Mouse (Mus musculus): ENCODE results near the gene Zfyve27. TPM values are rescaled to one million over a fixed set of nuclear protein-coding genes. Genes with fewer than 3 reads are reported as not detected.

The Zfyve27 gene
- polyA plus RNA-seq, 1 experiment from 2014 or later: 27.7 TPM

DNA sequence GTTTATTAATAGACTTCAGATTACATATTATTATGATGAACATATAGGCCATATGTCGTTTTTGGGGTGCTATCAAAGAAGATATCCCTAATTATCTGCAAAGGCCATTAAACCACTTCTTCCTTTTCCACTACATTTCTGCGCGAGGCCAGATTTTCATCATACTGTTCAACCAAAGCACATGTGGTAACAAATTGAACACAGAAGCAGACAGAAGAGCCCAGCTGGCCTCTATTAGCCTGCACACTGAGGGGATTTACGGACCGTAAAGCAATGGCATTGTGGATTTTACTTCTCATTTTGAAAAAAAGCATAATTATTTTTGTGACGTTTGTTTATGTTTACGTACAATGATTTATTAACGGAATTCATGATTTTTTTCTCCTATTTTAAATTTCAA, 41.5 kb downstream of the Zfyve27 start:
- Histone ChIP-seq H3K9ac (no peak overlapping the region), H3K4me2 (no peak overlapping the region), H3K4me3 (no peak overlapping the region), H3K27ac (ENCODE audit: poor library complexity, severe bottlenecking) (no peak overlapping the region), H3K27me3 (replicated peaks) (peaks cover 76% of the 10 kb centered on the region), H3K36me3 (no peaks in the 10 kb centered on the region), H3K4me1 (replicated peaks) (peaks cover 15% of the 10 kb centered on the region), H3K9me3 (replicated peaks) (no peaks in the 10 kb centered on the region)
- WGBS: 80% methylated on average over 8 of the region's 8 CpGs
- ATAC-seq (ENCODE audit: insufficient number of reproducible peaks, low FRiP score): no peak

DNA sequence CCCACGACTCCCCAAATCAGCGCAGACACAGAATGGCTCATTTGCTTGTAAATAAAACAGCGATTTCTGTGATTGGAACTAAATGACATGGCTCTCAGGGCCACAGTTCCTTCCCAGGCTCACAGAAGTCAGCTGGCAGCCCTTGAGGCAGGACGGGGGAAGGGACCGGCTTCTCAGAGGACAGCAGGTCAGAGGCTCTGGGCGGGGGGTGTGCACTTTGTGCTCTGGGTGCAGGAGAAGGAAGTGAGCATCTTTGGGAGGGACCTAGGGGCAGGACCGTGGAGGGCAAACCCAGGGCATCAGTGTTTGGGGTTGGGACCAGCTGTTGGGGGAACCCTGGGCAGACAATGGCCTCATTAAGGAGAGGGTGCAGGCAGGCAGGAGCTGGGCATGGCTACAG, 45.7 kb downstream of the Zfyve27 start:
- Histone ChIP-seq H3K27ac (ENCODE audit: poor library complexity, severe bottlenecking) (no peak overlapping the region), H3K4me3 (no peak overlapping the region), H3K27me3 (replicated peaks) (peaks cover 40% of the 10 kb centered on the region), H3K4me1 (replicated peaks) (peaks cover 6% of the 10 kb centered on the region), H3K4me2 (no peak overlapping the region), H3K9ac (no peak overlapping the region), H3K36me3 (no peaks in the 10 kb centered on the region), H3K9me3 (replicated peaks) (no peaks in the 10 kb centered on the region)
- 65% methylated on average over 7 of the region's 7 CpGs for WGBS
- ATAC-seq (ENCODE audit: insufficient number of reproducible peaks, low FRiP score): no peak

DNA sequence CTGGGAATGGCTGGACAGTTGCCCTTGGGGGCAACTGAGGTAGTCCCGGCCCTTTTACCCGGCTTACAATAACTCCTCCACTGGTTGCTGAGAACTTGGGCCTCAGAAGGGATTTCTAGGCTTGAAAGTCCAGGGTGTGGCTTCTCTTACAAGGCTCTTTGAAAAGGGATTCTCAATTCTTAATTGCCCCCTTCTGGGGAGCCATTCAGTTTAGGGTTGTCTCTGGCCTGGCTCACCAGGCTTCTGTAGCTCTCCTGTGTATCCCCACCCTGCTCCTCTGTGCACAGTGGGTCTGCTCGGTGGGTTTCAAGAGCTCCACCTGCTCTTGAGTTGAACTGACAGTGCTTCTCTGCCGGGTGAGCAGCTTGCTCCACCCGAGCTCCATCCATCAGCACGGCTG, 46.2 kb downstream of the Zfyve27 start:
- no peak overlapping the region for H3K4me2 ChIP-seq
- no peak overlapping the region for H3K9ac ChIP-seq
- no peak overlapping the region for H3K4me3 ChIP-seq
- H3K36me3 ChIP-seq: no peaks in the 10 kb centered on the region
- peaks cover 6% of the 10 kb centered on the region for H3K4me1 ChIP-seq (replicated peaks)
- peaks cover 37% of the 10 kb centered on the region for H3K27me3 ChIP-seq (replicated peaks)
- ATAC-seq (ENCODE audit: insufficient number of reproducible peaks, low FRiP score): no peak
- 51% methylated on average over 6 of the region's 6 CpGs for WGBS
- H3K9me3 ChIP-seq (replicated peaks): no peaks in the 10 kb centered on the region
- no peak overlapping the region for H3K27ac ChIP-seq (ENCODE audit: poor library complexity, severe bottlenecking)

DNA sequence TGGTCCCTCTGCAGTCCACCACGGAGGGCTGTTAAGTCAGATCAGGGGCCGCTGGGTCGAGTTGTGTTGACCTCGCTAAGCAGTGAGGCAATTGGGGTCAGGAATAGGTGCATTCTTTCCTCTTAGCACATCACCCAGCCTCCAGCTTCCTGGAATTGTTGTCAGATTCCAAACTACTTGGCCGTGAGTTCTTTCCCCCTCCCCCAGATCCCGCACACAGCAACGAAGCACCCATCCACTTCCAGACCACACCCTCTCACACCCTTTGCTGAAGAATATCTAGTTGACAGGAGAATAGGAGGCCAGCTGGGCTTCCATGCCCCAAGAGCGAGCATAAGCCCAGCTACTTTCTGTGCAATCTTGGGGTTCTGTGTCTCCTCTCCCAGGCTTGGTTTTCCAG, 48.2 kb downstream of the Zfyve27 start:
- peaks cover 35% of the 10 kb centered on the region for H3K27me3 ChIP-seq (replicated peaks)

DNA sequence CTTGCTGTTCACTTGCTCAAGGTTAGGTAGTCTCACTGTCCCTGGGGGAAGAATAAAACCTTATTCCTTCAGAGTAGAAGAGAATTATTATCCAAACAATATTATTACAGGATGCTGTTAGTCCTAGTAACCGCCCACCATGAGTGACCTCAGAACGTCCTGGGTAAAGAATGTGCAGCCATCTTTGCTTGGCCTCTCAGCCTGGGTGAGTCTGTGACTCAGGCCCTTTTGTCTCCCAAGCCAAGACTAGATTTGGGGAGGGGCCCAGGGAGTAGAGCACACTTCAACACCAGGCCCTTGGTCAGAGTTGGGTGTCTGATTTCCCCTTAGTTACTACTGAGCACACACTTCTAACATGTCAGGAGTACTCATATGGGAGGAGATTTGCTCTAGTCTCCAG, 50.9 kb downstream of the Zfyve27 start:
- Histone ChIP-seq H3K36me3 (no peaks in the 10 kb centered on the region), H3K4me1 (replicated peaks) (peaks cover 6% of the 10 kb centered on the region), H3K9ac (no peak overlapping the region), H3K9me3 (replicated peaks) (no peaks in the 10 kb centered on the region), H3K4me2 (no peak overlapping the region), H3K27me3 (replicated peaks) (peaks cover 20% of the 10 kb centered on the region; the same call in 1 of the 2 replicates), H3K27ac (ENCODE audit: poor library complexity, severe bottlenecking) (no peak overlapping the region), H3K4me3 (no peak overlapping the region)
- 61% methylated on average over 2 of the region's 2 CpGs for WGBS
- ATAC-seq (ENCODE audit: insufficient number of reproducible peaks, low FRiP score): no peak

More for the DNA sequence above, 48.2 kb downstream of the Zfyve27 start:
- ATAC-seq (ENCODE audit: insufficient number of reproducible peaks, low FRiP score): no peak
- no peak overlapping the region for H3K4me2 ChIP-seq
- H3K36me3 ChIP-seq: no peaks in the 10 kb centered on the region
- H3K4me3 ChIP-seq: no peak overlapping the region
- H3K4me1 ChIP-seq (replicated peaks): peaks cover 6% of the 10 kb centered on the region
- no peak overlapping the region for H3K9ac ChIP-seq
- no peak overlapping the region for H3K27ac ChIP-seq (ENCODE audit: poor library complexity, severe bottlenecking)
- no peaks in the 10 kb centered on the region for H3K9me3 ChIP-seq (replicated peaks)
- 17% methylated on average over 8 of the region's 8 CpGs for WGBS

DNA sequence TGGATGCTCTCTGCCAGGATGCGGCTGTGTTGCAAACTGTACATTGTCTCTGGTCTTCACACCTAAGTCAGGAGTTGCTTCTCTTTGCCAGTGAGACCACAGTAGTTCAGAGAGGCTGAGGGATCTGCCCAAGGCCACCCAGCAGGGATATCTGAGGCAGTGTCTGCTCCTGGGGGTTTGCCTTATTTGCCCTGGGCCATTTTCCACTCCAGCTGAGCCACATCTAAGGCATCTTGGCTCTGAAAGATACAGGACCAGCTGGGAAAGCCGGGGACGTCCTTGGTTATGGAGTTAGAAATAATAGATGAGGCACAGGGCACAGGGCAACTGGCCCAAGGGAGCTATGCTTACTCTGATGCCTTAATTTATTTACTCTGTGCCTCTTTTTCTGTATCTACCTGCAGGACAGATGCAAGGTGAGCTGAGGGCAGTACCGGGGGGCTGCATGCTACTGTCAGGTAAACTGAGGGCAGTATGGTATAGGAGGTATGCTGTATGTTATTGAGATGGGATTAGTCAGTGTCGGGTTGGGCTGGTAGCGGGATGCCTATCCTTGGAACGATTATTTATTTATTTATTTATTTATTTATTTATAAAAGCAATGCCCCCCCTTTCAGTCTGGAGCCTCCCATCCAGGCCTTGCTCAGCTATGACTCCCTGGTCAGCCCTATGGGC, 53.1 kb downstream of the Zfyve27 start:
- WGBS: 67% methylated on average over 7 of the region's 7 CpGs
- Histone ChIP-seq H3K9ac (no peak overlapping the region), H3K27ac (ENCODE audit: poor library complexity, severe bottlenecking) (no peak overlapping the region), H3K36me3 (no peaks in the 10 kb centered on the region), H3K27me3 (replicated peaks) (peaks cover 8% of the 10 kb centered on the region; the same call in 1 of the 2 replicates), H3K4me3 (no peak overlapping the region), H3K9me3 (replicated peaks) (0 out of 2 replicates have a peak, but pooled peaks cover 3% of the 10 kb centered on the region), H3K4me2 (no peak overlapping the region), H3K4me1 (replicated peaks) (peaks cover 4% of the 10 kb centered on the region)
- ATAC-seq (ENCODE audit: insufficient number of reproducible peaks, low FRiP score): no peak

DNA sequence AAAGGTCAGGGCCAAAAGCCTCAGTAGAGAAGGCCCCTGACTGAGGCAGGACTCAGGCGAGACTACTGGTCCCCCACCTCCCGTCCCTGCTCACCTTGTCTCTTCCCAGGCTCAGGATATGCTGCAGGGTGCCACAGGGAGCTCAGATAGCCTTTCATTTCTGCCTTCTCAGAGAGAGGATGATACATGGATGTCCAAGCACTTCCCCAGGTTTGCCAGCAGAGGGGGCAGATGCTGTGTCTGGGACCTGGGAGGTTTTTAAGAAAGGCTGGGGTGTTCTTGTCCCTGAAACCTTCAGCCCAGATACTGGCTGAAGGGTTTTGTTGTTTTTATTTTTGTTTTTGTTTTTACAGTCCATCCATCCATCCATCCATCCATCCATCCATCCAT, 53.6 kb downstream of the Zfyve27 start:
- H3K9me3 ChIP-seq (replicated peaks): 0 out of 2 replicates have a peak, but pooled peaks cover 3% of the 10 kb centered on the region
- ATAC-seq (ENCODE audit: insufficient number of reproducible peaks, low FRiP score): no peak
- H3K4me1 ChIP-seq (replicated peaks): no peaks in the 10 kb centered on the region
- WGBS: 16% methylated on average over 2 of the region's 2 CpGs
- H3K9ac ChIP-seq: no peak overlapping the region
- H3K4me3 ChIP-seq: no peak overlapping the region
- peaks cover 8% of the 10 kb centered on the region; the same call in 1 of the 2 replicates for H3K27me3 ChIP-seq (replicated peaks)
- no peak overlapping the region for H3K27ac ChIP-seq (ENCODE audit: poor library complexity, severe bottlenecking)
- H3K4me2 ChIP-seq: no peak overlapping the region
- no peaks in the 10 kb centered on the region for H3K36me3 ChIP-seq

DNA sequence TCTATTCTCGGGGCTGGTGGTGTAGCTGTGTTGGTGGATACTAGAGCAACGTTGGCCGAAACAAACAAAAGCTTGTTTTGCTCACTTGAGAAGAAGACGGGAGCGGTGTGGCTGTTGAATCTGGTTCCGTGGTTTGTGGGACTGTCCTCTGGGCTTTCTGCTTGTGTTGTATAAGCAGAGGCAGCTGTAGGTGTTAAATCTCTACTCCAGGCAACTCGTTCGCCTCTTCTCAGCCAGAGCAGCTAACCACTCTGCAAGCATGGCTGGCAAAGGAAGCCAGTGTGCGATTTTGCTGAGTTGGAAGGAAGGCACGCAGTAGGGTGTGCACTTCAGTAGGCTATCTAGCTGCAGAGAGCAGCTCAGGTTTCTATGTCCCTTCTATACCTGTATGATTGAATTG, 62.7 kb downstream of the Zfyve27 start:
- Histone ChIP-seq H3K4me3 (no peak overlapping the region), H3K27ac (ENCODE audit: poor library complexity, severe bottlenecking) (no peak overlapping the region), H3K4me1 (replicated peaks) (no peaks in the 10 kb centered on the region), H3K9ac (no peak overlapping the region), H3K9me3 (replicated peaks) (no peaks in the 10 kb centered on the region), H3K27me3 (replicated peaks) (peaks cover 18% of the 10 kb centered on the region), H3K36me3 (no peaks in the 10 kb centered on the region), H3K4me2 (no peak overlapping the region)
- 81% methylated on average over 10 of the region's 10 CpGs for WGBS
- ATAC-seq (ENCODE audit: insufficient number of reproducible peaks, low FRiP score): no peak

DNA sequence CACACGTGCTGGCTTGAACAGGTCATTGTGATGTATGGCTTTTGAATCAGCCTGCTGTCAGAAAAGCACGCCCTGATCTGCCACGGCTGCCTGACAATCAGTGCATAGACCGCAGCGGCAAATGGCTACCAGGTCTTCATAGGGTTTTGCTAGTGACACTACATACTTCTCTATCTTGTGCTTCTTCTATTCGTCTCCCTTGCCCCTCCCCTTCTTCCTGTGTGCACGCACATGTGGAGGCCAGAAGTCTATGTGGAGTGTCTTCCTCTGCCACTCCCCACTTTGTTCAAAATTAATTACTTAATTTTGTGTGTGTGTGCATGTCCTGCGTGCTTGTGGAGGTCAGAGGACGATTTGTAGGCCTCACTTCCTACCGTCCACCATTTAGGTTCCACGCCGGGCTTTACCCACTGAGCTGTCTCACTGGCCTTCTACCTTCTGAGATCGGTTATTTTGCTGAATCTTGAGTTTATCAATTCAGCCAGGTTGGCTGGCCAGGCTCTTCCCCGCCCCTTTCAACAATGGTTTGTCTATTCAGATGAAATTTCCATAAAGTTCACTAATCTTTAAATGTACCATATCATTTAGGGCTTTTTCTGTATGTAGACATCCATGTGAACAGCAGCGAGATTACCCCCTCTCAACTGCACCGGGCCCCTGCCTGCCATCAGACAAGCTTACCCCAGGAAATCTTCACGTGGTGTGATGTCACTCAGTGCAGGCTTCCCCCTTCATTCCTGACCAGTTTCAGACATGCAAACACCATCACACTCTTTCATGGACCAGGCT, 65.9 kb downstream of the Zfyve27 start:
- Histone ChIP-seq H3K27me3 (replicated peaks) (peaks cover 10% of the 10 kb centered on the region; the same call in 1 of the 2 replicates), H3K36me3 (no peaks in the 10 kb centered on the region), H3K27ac (ENCODE audit: poor library complexity, severe bottlenecking) (no peak overlapping the region), H3K4me1 (replicated peaks) (no peaks in the 10 kb centered on the region), H3K4me3 (no peak overlapping the region), H3K9ac (no peak overlapping the region), H3K4me2 (no peak overlapping the region), H3K9me3 (replicated peaks) (no peaks in the 10 kb centered on the region)
- WGBS: 78% methylated on average over 17 of the region's 17 CpGs
- no peak for ATAC-seq (ENCODE audit: insufficient number of reproducible peaks, low FRiP score)

DNA sequence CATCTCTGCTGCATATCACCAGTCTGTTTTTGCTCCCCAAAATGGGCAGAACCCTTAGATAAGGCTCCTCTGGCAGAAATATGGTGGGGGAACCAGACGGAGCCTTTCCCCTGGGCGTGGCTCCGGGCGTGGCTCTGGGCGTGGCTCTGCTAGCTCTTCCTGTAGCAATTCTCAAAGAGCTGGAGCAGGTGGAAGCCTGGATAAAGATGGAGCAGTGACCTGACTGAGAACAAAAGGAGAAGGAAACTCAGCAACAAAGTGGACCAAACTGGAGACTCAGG, 66.5 kb downstream of the Zfyve27 start:
- H3K9ac ChIP-seq: no peak overlapping the region
- no peak overlapping the region for H3K4me3 ChIP-seq
- H3K9me3 ChIP-seq (replicated peaks): no peaks in the 10 kb centered on the region
- no peaks in the 10 kb centered on the region for H3K4me1 ChIP-seq (replicated peaks)
- H3K27me3 ChIP-seq (replicated peaks): peaks cover 10% of the 10 kb centered on the region; the same call in 1 of the 2 replicates
- H3K4me2 ChIP-seq: no peak overlapping the region
- H3K36me3 ChIP-seq: no peaks in the 10 kb centered on the region
- no peak overlapping the region for H3K27ac ChIP-seq (ENCODE audit: poor library complexity, severe bottlenecking)
- no peak for ATAC-seq (ENCODE audit: insufficient number of reproducible peaks, low FRiP score)
- 58% methylated on average over 5 of the region's 5 CpGs for WGBS

DNA sequence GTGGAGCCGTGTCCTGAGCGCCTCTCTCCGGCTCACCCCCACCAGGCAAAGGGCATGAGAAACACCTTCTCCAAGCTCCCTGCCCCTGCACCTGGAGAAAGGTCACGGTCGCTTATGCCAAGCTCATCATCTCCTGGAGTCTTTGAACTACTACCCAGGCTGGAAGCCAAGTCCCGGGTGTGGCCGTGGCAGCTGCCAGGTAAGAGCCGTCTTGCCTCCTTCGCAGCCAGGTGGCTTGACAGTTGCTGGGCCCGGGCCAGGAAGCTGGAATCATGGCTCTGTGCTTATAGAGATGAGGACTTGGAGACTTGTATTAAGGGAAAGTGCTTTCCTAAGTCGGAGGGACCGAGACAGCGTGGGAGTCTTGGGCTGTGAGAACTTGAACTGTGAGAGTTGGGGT, 67.2 kb downstream of the Zfyve27 start:
- Histone ChIP-seq H3K36me3 (no peaks in the 10 kb centered on the region), H3K4me1 (replicated peaks) (no peaks in the 10 kb centered on the region), H3K27ac (ENCODE audit: poor library complexity, severe bottlenecking) (no peak overlapping the region), H3K9me3 (replicated peaks) (no peaks in the 10 kb centered on the region), H3K4me2 (no peak overlapping the region), H3K4me3 (no peak overlapping the region), H3K27me3 (replicated peaks) (peaks cover 10% of the 10 kb centered on the region; the same call in 1 of the 2 replicates), H3K9ac (no peak overlapping the region)
- 84% methylated on average over 13 of the region's 13 CpGs for WGBS
- no peak for ATAC-seq (ENCODE audit: insufficient number of reproducible peaks, low FRiP score)
